Mouse (Mus musculus) skeletal muscle tissue, adult 2 months (tissue): Measurements from ENCODE around the gene Rnf222.

Experiments
- DNase-seq: peaks from one replicate; pipeline ENCODE4 v3.0.0-alpha.2; 2012; ENCODE audit warnings: low read depth, low spot score

Rnf222 gene

GRCm38 (mm10) chr11:68888253-68888652, at the start of gene Rnf222:
Gene Rnf222 (plus strand): TSS chr11:68888553.
- DNase-seq: no peak

GRCm38 (mm10) chr11:68839606-68840005, 48.7 kb upstream of the Rnf222 start:
- no peak for DNase-seq

- no peak for DNase-seq
Measured at GRCm38 (mm10) chr11:68850862-68851261, 37.5 kb upstream of the Rnf222 start.

GRCm38 (mm10) chr11:68851644-68852485, 36.5 kb upstream of the Rnf222 start:
- DNase-seq: no peak

GRCm38 (mm10) chr11:68852486-68852901, 35.9 kb upstream of the Rnf222 start:
- peak; percentile 70 for DNase-seq

- DNase-seq: peak; percentile 99
Measured at GRCm38 (mm10) chr11:68852932-68853409, 35.4 kb upstream of the Rnf222 start.

- DNase-seq: peak; percentile 52
Measured at GRCm38 (mm10) chr11:68853611-68854401, 34.5 kb upstream of the Rnf222 start.

- DNase-seq: no peak
Measured at GRCm38 (mm10) chr11:68854621-68855020, 33.7 kb upstream of the Rnf222 start.

GRCm38 (mm10) chr11:68857329-68857728, 31.0 kb upstream of the Rnf222 start:
- DNase-seq: no peak

- DNase-seq: no peak
Measured at GRCm38 (mm10) chr11:68859943-68860593, 28.3 kb upstream of the Rnf222 start.

- DNase-seq: no peak
Measured at GRCm38 (mm10) chr11:68862260-68862659, 26.1 kb upstream of the Rnf222 start.

GRCm38 (mm10) chr11:68863631-68864091, 24.7 kb upstream of the Rnf222 start:
- DNase-seq: no peak

GRCm38 (mm10) chr11:68864544-68865189, 23.7 kb upstream of the Rnf222 start:
- peak; percentile 98 for DNase-seq

GRCm38 (mm10) chr11:68871277-68871676, 17.1 kb upstream of the Rnf222 start:
- DNase-seq: no peak

GRCm38 (mm10) chr11:68871748-68872147, 16.6 kb upstream of the Rnf222 start, which contains the start of gene Ndel1:
Gene Ndel1 (minus strand): TSS chr11:68871858.
- DNase-seq: peak; percentile 66

- DNase-seq: peak; percentile 69
Measured at GRCm38 (mm10) chr11:68874841-68875240, 13.5 kb upstream of the Rnf222 start.

GRCm38 (mm10) chr11:68878811-68879210, 9.5 kb upstream of the Rnf222 start:
- no peak for DNase-seq

GRCm38 (mm10) chr11:68882107-68882506, 6.2 kb upstream of the Rnf222 start:
- no peak for DNase-seq

- no peak for DNase-seq
Measured at GRCm38 (mm10) chr11:68883843-68884242, 4.5 kb upstream of the Rnf222 start.

GRCm38 (mm10) chr11:68884368-68884767, 4.0 kb upstream of the Rnf222 start:
- DNase-seq: no peak

- no peak for DNase-seq
Measured at GRCm38 (mm10) chr11:68886091-68886490, 2.3 kb upstream of the Rnf222 start.
